Mouse (Mus musculus) C2C12 (cell line): ENCODE data around the gene Mapkapk2.

ENCODE experiments used
- CEBPB ChIP-seq: IDR thresholded peaks from one replicate; pipeline ENCODE4 v1.6.1; 2011; ENCODE audit warnings: low read depth, mild to moderate bottlenecking, control low read depth, moderate library complexity
- CTCF ChIP-seq: IDR thresholded peaks from one replicate; pipeline ENCODE4 v1.5.1; 2011; ENCODE audit not compliant: control insufficient read depth, insufficient read depth, insufficient read length
- MAX ChIP-seq: IDR thresholded peaks from one replicate; pipeline ENCODE4 v1.6.1; 2011; ENCODE audit warnings: mild to moderate bottlenecking, control low read depth
- MYOD1 ChIP-seq: IDR thresholded peaks from one replicate; pipeline ENCODE4 v1.6.1; 2011; ENCODE audit warnings: low read depth; ENCODE audit not compliant: control insufficient read depth, insufficient read length
- MYOG ChIP-seq: IDR thresholded peaks from one replicate; pipeline ENCODE4 v1.6.1; 2011; ENCODE audit not compliant: control insufficient read depth, insufficient read length; ENCODE audit errors: extremely low read depth
- USF1 ChIP-seq: IDR thresholded peaks from one replicate; pipeline ENCODE4 v1.6.1; 2011; ENCODE audit warnings: low read depth, mild to moderate bottlenecking, control low read depth, moderate library complexity

GRCm38 (mm10) chr1:131110525-131111106, 13.0 kb upstream of the Mapkapk2 start:
- no peak for TF ChIP-seq CTCF
- TF ChIP-seq MYOD1 = no peak
- TF ChIP-seq MAX = no peak
- no peak for TF ChIP-seq USF1
- TF ChIP-seq CEBPB = no peak
- no peak for TF ChIP-seq MYOG
